Mouse (Mus musculus) liver, embryonic 14.5 days (tissue): ENCODE measurements around the gene Baz2a. TPM values are rescaled to one million over a fixed set of nuclear protein-coding genes. Genes with fewer than 3 reads are reported as not detected.
"Not testable (repeated sequence)": the region's sequence is repeated elsewhere in the genome, so short reads cannot be mapped to it uniquely, and the experiment has no call there.

Source experiments
- ATAC-seq: fragments of 200-750 bp; cut with Nextera tagmentation; 2 replicates; pipeline ENCODE4 v1.8.0; 2017; ENCODE audit warnings: moderate number of reproducible peaks, mild to moderate bottlenecking, moderate library complexity; ENCODE audit not compliant: insufficient read depth
- DNase-seq, 3 experiments: peaks; one replicate each; pipeline ENCODE4 v3.0.0-alpha.2; 2012 to 2013; ENCODE audit warnings: low read depth in 3 of 3, low spot score in 3 of 3
- H3K27ac ChIP-seq: fragments of 300-500 bp; sonication (generic); 2 replicates; pipeline ENCODE4 v1.5.1; 2014; ENCODE audit warnings: moderate library complexity, mild to moderate bottlenecking, control low read depth, inconsistent platforms
- H3K27me3 ChIP-seq: fragments of 300-500 bp; sonication (generic); 2 replicates; pipeline ENCODE4 v1.6.1; 2014; ENCODE audit warnings: mild to moderate bottlenecking, low read length, moderate library complexity; ENCODE audit not compliant: control insufficient read depth, insufficient read depth
- H3K36me3 ChIP-seq: fragments of 300-500 bp; sonication (generic); replicated peaks from 2 replicates; pipeline ENCODE4 v1.6.1; 2014; ENCODE audit warnings: low read depth; ENCODE audit not compliant: control insufficient read depth, insufficient read depth
- H3K4me1 ChIP-seq, 2 experiments: fragments of 200-500 bp in 1 of 2; fragments of 300-500 bp in 1 of 2; sonication (generic) in 1 of 2; replicated peaks; 2 replicates each; pipeline ENCODE4 v1.6.1; 2012 to 2014; ENCODE audit warnings: antibody characterized with exemption in 1 of 2, inconsistent platforms in 1 of 2, low read length in 1 of 2; ENCODE audit not compliant: control insufficient read depth in 2 of 2, insufficient read depth in 2 of 2
- H3K4me2 ChIP-seq: fragments of 300-500 bp; sonication (generic); 2 replicates; pipeline ENCODE4 v1.6.1; 2014; ENCODE audit warnings: low read depth, mild to moderate bottlenecking, control low read depth, moderate library complexity
- H3K4me3 ChIP-seq, 2 experiments: fragments of 200-500 bp in 1 of 2; fragments of 300-500 bp in 1 of 2; sonication (generic) in 1 of 2; 2 replicates each; pipeline ENCODE4 v1.5.1; 2012 to 2014; ENCODE audit warnings: low read depth in 2 of 2, low read length in 2 of 2, mild to moderate bottlenecking in 2 of 2, control low read depth in 1 of 2, inconsistent platforms in 1 of 2, moderate library complexity in 1 of 2; ENCODE audit not compliant: insufficient read depth in 1 of 2
- H3K9ac ChIP-seq: fragments of 300-500 bp; sonication (generic); replicated peaks from 2 replicates; pipeline ENCODE4 v1.6.1; 2014; ENCODE audit warnings: mild to moderate bottlenecking, control low read depth, moderate library complexity
- H3K9me3 ChIP-seq: fragments of 300-500 bp; sonication (generic); 2 replicates; pipeline ENCODE4 v1.6.1; 2016; ENCODE audit warnings: low read length, mixed read lengths; ENCODE audit not compliant: control insufficient read depth
- CTCF ChIP-seq: IDR thresholded peaks from 2 replicates; pipeline ENCODE4 v1.5.1; 2016; ENCODE audit warnings: antibody characterized with exemption, low read depth, control low read depth
- EP300 ChIP-seq: IDR thresholded peaks from 2 replicates; pipeline ENCODE4 v1.6.1; 2016; ENCODE audit warnings: antibody characterized with exemption, low read depth
- WGBS: fragments of 180-500 bp; shearing (Covaris S2); extraction: QIAGEN DNeasy Blood & Tissue Kit; methylation state at CpG from one replicate; pipeline ENCODE4 v1.1.7; 2014; ENCODE audit not compliant: insufficient replicate concordance; 5-methylcytosine and 5-hydroxymethylcytosine counted together
- polyA plus RNA-seq, 2 experiments: library from polyadenylated mRNA; depleted of rRNA in 1 of 2; stranded (reverse) in 1 of 2; unstranded in 1 of 2; fragments of >200 nt; fragmentation: Nextera tagmentation in 1 of 2; extraction: Ambion mirVana in 1 of 2; gene quantifications; 2 replicates each; pipeline versions ENCODE4 v1.2.1 to v1.2.3; 2012 to 2014

The Baz2a gene
- polyA plus RNA-seq, 2 experiments = 9.1 to 9.5 TPM

GRCm38 (mm10) chr10:128048157-128048556 is 43.2 kb upstream of the Baz2a start:
- DNase-seq (no peak), ATAC-seq (no peak)
- Histone ChIP-seq H3K27ac (no peak overlapping the region), H3K9me3 (no peaks in the 10 kb centered on the region), H3K9ac (no peak overlapping the region), H3K36me3 (peaks cover 65% of the 10 kb centered on the region), H3K27me3 (no peaks in the 10 kb centered on the region), H3K4me2 (no peak overlapping the region), H3K4me1 (no peaks in the 10 kb centered on the region), H3K4me3 (no peak overlapping the region)
- 87% methylated on average over 8 of the region's 8 CpGs for WGBS
- TF ChIP-seq EP300 = no peak
- no peak for TF ChIP-seq CTCF

GRCm38 (mm10) chr10:128049741-128050140 is 41.6 kb upstream of the Baz2a start:
- Histone ChIP-seq H3K4me1 (no peaks in the 10 kb centered on the region), H3K27ac (no peak overlapping the region), H3K36me3 (peaks cover 50% of the 10 kb centered on the region), H3K4me3 (no peak overlapping the region), H3K27me3 (no peaks in the 10 kb centered on the region), H3K4me2 (no peak overlapping the region), H3K9me3 (no peaks in the 10 kb centered on the region), H3K9ac (no peak overlapping the region)
- DNase-seq (no peak), ATAC-seq (0 out of 2 replicates have a peak, but pooled peaks have one; percentile 26)
- TF ChIP-seq EP300 = no peak
- WGBS = 86% methylated on average over 2 of the region's 2 CpGs

- Histone ChIP-seq H3K4me2 (no peak overlapping the region), H3K9me3 (no peaks in the 10 kb centered on the region), H3K27ac (no peak overlapping the region), H3K9ac (no peak overlapping the region), H3K4me3 (no peak overlapping the region), H3K27me3 (no peaks in the 10 kb centered on the region), H3K4me1 (no peaks in the 10 kb centered on the region), H3K36me3 (peaks cover 44% of the 10 kb centered on the region)
- DNase-seq (no peak), ATAC-seq (no peak)
- 78% methylated on average over 2 of the region's 2 CpGs for WGBS
- TF ChIP-seq CTCF = no peak
- TF ChIP-seq EP300 = no peak
Measured at GRCm38 (mm10) chr10:128050355-128050754, 41.0 kb upstream of the Baz2a start.

GRCm38 (mm10) chr10:128051589-128051988 is 39.8 kb upstream of the Baz2a start:
- Histone ChIP-seq H3K9me3 (no peaks in the 10 kb centered on the region), H3K36me3 (peaks cover 32% of the 10 kb centered on the region), H3K4me3 (no peak overlapping the region), H3K27me3 (no peaks in the 10 kb centered on the region), H3K9ac (no peak overlapping the region), H3K27ac (no peak overlapping the region), H3K4me1 (no peaks in the 10 kb centered on the region), H3K4me2 (no peak overlapping the region)
- WGBS = 86% methylated on average over 5 of the region's 5 CpGs
- DNase-seq = no peak
- TF ChIP-seq CTCF = no peak
- no peak for TF ChIP-seq EP300
- ATAC-seq = no peak

DNA sequence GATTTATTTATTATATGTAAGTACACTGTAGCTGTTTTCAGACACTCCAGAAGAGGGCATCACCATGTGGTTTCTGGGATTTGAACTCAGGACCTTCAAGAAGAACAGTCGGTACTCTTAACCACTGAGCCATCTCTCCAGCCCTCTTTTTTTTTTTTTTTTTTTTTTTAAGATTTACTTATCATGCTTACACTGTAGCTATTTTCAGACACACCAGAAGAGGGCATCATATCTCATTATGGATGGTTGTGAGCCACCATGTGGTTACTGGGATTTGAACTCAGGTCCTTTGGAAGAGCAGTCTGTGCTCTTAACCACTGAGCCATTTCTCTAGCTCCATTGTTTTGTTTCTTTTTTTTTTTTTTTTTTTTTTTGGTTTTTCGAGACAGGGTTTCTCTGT is 39.2 kb upstream of the Baz2a start:
- 58% methylated on average over 1 of the region's 2 CpGs for WGBS
- not testable (repeated sequence) for H3K27me3 ChIP-seq

GRCm38 (mm10) chr10:128053001-128053400 is 38.4 kb upstream of the Baz2a start:
- TF ChIP-seq CTCF (no peak), EP300 (no peak)
- no peak overlapping the region for H3K4me3 ChIP-seq
- WGBS = 84% methylated on average over 8 of the region's 8 CpGs
- H3K27me3 ChIP-seq = no peaks in the 10 kb centered on the region
- no peaks in the 10 kb centered on the region for H3K9me3 ChIP-seq
- no peak overlapping the region for H3K27ac ChIP-seq
- ATAC-seq (no peak), DNase-seq (no peak)
- peaks cover 4 to 6% of the 10 kb centered on the region in 2 experiments for H3K4me1 ChIP-seq
- H3K9ac ChIP-seq = no peak overlapping the region
- peaks cover 19% of the 10 kb centered on the region for H3K36me3 ChIP-seq
- no peak overlapping the region for H3K4me2 ChIP-seq

More for the DNA sequence above, 39.2 kb upstream of the Baz2a start:
- not testable (repeated sequence) for H3K4me1 ChIP-seq, H3K4me2 ChIP-seq, H3K9ac ChIP-seq, H3K4me3 ChIP-seq, H3K27ac ChIP-seq, DNase-seq, H3K9me3 ChIP-seq, ATAC-seq
- H3K36me3 ChIP-seq = peaks cover 27% of the 10 kb centered on the region
